Mouse (Mus musculus): ENCODE measurements around the gene Gfm1. TPM values are rescaled to one million over a fixed set of nuclear protein-coding genes. Genes with fewer than 3 reads are reported as not detected.

Gfm1 gene
- total RNA-seq (2014; rRNA removed; ENCODE audit: low replicate concordance) (118 and 147 TPM in 2 replicates), polyA plus RNA-seq (2015; fragmentation: Nextera tagmentation; extraction: Ambion mirVana) (120 and 134 TPM in 2 replicates)

DNA sequence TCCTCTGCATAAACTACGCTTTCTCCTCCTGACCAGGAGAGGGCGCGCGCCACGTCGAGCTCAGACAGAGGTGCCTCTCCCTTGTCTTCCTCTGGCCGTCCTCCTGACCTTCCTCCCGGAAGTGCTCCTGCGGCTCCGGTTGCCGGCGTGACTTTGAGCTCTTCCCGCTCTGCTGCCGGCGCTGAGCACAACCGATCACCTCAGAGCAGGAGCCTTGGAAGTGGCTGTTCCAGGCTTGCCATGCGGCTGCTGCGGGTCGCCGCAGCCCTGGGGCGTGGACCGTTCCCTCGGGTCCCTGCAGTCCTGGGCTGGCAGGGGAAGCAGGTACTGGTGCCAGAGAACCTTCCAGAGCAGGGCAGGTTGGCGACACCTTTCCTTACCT is at the start of gene Gfm1:
Gene Gfm1 (plus strand): TSS at position 98 of the 382 bp plus-strand sequence.
- DNase-seq (ENCODE audit: low spot score): peak; percentile 89
- H3K36me3 ChIP-seq (replicated peaks; ENCODE audit: control insufficient read depth, insufficient read depth, low read length): peaks cover 27% of the 10 kb centered on the region
- no peaks in the 10 kb centered on the region for H3K9me3 ChIP-seq (replicated peaks; ENCODE audit: control insufficient read depth, low read length)
- peak; percentile 96 for TF ChIP-seq CTCF (IDR thresholded peaks at IDR 0.05; ENCODE audit: low read depth)
- no peak for TF ChIP-seq EP300 (IDR thresholded peaks at IDR 0.05; ENCODE audit: low read depth)
- peak within 1 kb of the TSS; percentile 100 for H3K4me3 ChIP-seq (ENCODE audit: low read depth, low read length)
- peak within 1 kb of the TSS; percentile 91 for H3K9ac ChIP-seq (replicated peaks; ENCODE audit: low read depth, low read length)
- under 1% methylated on average over 24 of the region's 24 CpGs for WGBS
- H3K27me3 ChIP-seq (ENCODE audit: control insufficient read depth, insufficient read depth, low read length): no peaks in the 10 kb centered on the region
- peak within 1 kb of the TSS; percentile 88 for H3K4me2 ChIP-seq (ENCODE audit: low read depth, low read length)
- H3K27ac ChIP-seq (ENCODE audit: low read depth): peak within 1 kb of the TSS; percentile 78
- ATAC-seq (ENCODE audit: insufficient read depth, low read depth): peak; percentile 95
- peaks cover 4% of the 10 kb centered on the region; the same call in 1 of the 2 replicates for H3K4me1 ChIP-seq (ENCODE audit: control insufficient read depth, insufficient read depth)

DNA sequence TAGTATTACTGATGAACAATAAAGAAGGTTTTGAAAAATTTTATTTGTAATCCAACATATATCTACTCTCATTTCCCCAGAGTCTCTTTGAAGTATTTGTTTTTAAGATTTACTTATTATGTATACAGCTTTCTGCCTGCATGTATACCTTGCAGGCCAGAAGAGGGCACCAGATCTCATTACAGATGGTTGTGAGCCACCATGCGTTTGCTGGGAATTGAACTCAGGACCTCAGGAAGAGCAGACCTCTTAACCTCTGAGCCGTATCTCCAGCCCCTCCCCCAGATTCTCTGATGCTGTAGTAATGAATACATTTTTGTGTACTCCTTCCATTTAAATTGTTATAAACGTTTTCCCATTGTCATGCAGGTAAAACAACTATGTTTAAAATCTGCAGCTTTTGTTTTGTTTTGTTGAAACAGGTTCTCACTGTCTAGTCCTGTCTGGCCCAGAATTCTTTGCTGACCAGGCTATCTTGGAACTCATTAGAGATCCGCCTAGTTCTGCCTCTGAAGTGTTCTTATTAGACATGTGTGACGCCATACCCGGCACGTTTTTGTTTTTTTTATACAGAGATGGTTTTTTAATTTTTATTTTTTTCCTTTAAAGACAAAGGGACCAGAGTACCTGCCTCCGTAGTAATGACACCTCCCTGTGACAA is 428 bp upstream of the Gfm1 start:
- TF ChIP-seq CTCF (IDR thresholded peaks at IDR 0.05; ENCODE audit: low read depth): peak; percentile 21; the same call in 1 of the 2 replicates
- TF ChIP-seq EP300 (IDR thresholded peaks at IDR 0.05; ENCODE audit: low read depth): no peak
- peak overlapping the region; percentile 100 for H3K4me3 ChIP-seq (ENCODE audit: low read depth, low read length)
- no peaks in the 10 kb centered on the region for H3K9me3 ChIP-seq (replicated peaks; ENCODE audit: control insufficient read depth, low read length)
- peak overlapping the region; percentile 88 for H3K4me2 ChIP-seq (ENCODE audit: low read depth, low read length)
- H3K27ac ChIP-seq (ENCODE audit: low read depth): no peak overlapping the region
- peaks cover 27% of the 10 kb centered on the region for H3K36me3 ChIP-seq (replicated peaks; ENCODE audit: control insufficient read depth, insufficient read depth, low read length)
- H3K9ac ChIP-seq (replicated peaks; ENCODE audit: low read depth, low read length): no peak overlapping the region
- H3K4me1 ChIP-seq (ENCODE audit: control insufficient read depth, insufficient read depth): peaks cover 4% of the 10 kb centered on the region; the same call in 1 of the 2 replicates
- DNase-seq (ENCODE audit: low spot score) (no peak), ATAC-seq (ENCODE audit: insufficient read depth, low read depth) (peak; percentile 31; the same call in 1 of the 2 replicates)
- H3K27me3 ChIP-seq (ENCODE audit: control insufficient read depth, insufficient read depth, low read length): no peaks in the 10 kb centered on the region
- WGBS: 29% methylated on average over 8 of the region's 8 CpGs

DNA sequence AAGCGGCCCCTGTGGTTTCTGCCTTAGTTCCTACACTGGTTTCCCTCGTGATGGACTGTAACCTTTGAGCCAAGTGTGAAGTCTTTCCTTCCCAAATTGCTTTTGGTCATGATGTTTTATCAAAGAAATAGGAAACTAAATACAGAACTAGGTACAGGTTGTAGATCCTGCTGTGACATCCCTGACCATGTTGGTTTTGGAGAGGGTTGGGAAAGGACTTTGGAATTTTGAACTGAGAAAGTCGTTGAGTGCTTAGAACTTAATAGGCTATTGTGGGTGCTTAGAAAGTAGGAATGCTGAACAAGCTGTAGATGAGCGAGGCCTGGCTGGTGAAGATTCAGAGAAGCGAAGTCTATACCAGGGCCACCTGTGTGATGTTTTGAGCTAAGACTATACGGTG is 4.1 kb downstream of the Gfm1 start:
- ATAC-seq (ENCODE audit: insufficient read depth, low read depth): no peak
- Histone ChIP-seq H3K4me3 (ENCODE audit: low read depth, low read length) (no peak overlapping the region), H3K27ac (ENCODE audit: low read depth) (no peak overlapping the region), H3K4me1 (ENCODE audit: control insufficient read depth, insufficient read depth) (peaks cover 4% of the 10 kb centered on the region; the same call in 1 of the 2 replicates), H3K9me3 (replicated peaks; ENCODE audit: control insufficient read depth, low read length) (no peaks in the 10 kb centered on the region), H3K4me2 (ENCODE audit: low read depth, low read length) (no peak overlapping the region), H3K9ac (replicated peaks; ENCODE audit: low read depth, low read length) (no peak overlapping the region), H3K36me3 (replicated peaks; ENCODE audit: control insufficient read depth, insufficient read depth, low read length) (peaks cover 61% of the 10 kb centered on the region), H3K27me3 (ENCODE audit: control insufficient read depth, insufficient read depth, low read length) (no peaks in the 10 kb centered on the region)
- no peak for DNase-seq (ENCODE audit: low spot score)
- 90% methylated on average over 6 of the region's 6 CpGs for WGBS
- TF ChIP-seq EP300 (IDR thresholded peaks at IDR 0.05; ENCODE audit: low read depth) (no peak), CTCF (IDR thresholded peaks at IDR 0.05; ENCODE audit: low read depth) (no peak)

DNA sequence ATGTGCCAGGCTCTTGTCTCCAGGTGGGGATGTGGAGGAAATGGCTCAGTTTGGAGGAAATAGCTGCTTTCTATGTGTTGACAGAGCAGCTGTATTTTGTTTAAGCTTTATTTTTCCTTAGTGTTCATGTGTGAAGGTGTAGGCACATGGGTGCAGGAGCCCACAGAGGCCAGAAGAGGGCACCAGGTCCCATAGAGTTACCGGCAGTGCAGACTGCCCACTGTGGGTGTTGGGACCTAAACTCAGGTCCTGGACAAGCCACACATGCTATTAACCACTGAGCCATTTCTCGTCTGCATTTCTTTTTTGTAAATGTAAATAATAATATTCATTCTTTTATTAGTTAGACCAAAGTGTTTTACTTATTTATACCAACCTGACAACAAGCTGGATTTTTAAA is 17.2 kb downstream of the Gfm1 start:
- no peaks in the 10 kb centered on the region for H3K27me3 ChIP-seq (ENCODE audit: control insufficient read depth, insufficient read depth, low read length)
- ATAC-seq (ENCODE audit: insufficient read depth, low read depth) (no peak), DNase-seq (ENCODE audit: low spot score) (no peak)
- peaks cover 84% of the 10 kb centered on the region for H3K36me3 ChIP-seq (replicated peaks; ENCODE audit: control insufficient read depth, insufficient read depth, low read length)
- TF ChIP-seq CTCF (IDR thresholded peaks at IDR 0.05; ENCODE audit: low read depth) (peak; percentile 9; the same call in 1 of the 2 replicates), EP300 (IDR thresholded peaks at IDR 0.05; ENCODE audit: low read depth) (no peak)
- no peak overlapping the region for H3K27ac ChIP-seq (ENCODE audit: low read depth)
- H3K4me3 ChIP-seq (ENCODE audit: low read depth, low read length): no peak overlapping the region
- 95% methylated on average over 2 of the region's 2 CpGs for WGBS
- H3K4me1 ChIP-seq (ENCODE audit: control insufficient read depth, insufficient read depth): no peaks in the 10 kb centered on the region
- no peak overlapping the region for H3K9ac ChIP-seq (replicated peaks; ENCODE audit: low read depth, low read length)
- no peak overlapping the region for H3K4me2 ChIP-seq (ENCODE audit: low read depth, low read length)
- no peaks in the 10 kb centered on the region for H3K9me3 ChIP-seq (replicated peaks; ENCODE audit: control insufficient read depth, low read length)

DNA sequence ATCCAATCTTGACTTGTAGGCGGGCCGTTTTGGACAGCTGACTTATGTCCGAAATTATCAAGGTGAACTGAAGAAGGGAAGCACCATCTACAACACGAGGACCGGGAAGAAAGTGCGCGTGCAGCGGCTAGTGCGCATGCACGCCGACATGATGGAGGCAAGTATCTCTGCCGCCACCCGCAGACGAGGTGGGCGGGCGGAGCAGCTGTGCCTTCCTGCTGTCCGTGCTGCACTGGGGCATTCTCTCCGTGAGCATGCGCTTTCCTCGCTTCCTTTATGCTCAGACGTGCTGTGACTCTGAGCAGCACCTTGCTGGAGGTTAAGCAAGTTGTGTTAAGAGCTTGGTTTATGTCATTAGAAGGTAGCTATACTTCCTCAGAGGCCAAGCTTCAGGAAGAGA is 19.8 kb downstream of the Gfm1 start:
- Histone ChIP-seq H3K27me3 (ENCODE audit: control insufficient read depth, insufficient read depth, low read length) (no peaks in the 10 kb centered on the region), H3K4me1 (ENCODE audit: control insufficient read depth, insufficient read depth) (no peaks in the 10 kb centered on the region), H3K36me3 (replicated peaks; ENCODE audit: control insufficient read depth, insufficient read depth, low read length) (peaks cover 84% of the 10 kb centered on the region), H3K27ac (ENCODE audit: low read depth) (no peak overlapping the region), H3K4me2 (ENCODE audit: low read depth, low read length) (no peak overlapping the region), H3K9ac (replicated peaks; ENCODE audit: low read depth, low read length) (no peak overlapping the region), H3K9me3 (replicated peaks; ENCODE audit: control insufficient read depth, low read length) (no peaks in the 10 kb centered on the region), H3K4me3 (ENCODE audit: low read depth, low read length) (no peak overlapping the region)
- no peak for ATAC-seq (ENCODE audit: insufficient read depth, low read depth)
- 92% methylated on average over 21 of the region's 21 CpGs for WGBS
- DNase-seq (ENCODE audit: low spot score): no peak
- TF ChIP-seq EP300 (IDR thresholded peaks at IDR 0.05; ENCODE audit: low read depth): no peak
- TF ChIP-seq CTCF (IDR thresholded peaks at IDR 0.05; ENCODE audit: low read depth): no peak

All from heart, postnatal 0 days (tissue).